Mouse (Mus musculus) small intestine, adult 2 months (tissue): ENCODE measurements around the gene Actr3b.

Source experiments
- CTCF ChIP-seq: fragments of 200-500 bp; IDR thresholded peaks from 2 replicates; pipeline ENCODE4 v1.5.1; 2012; ENCODE audit warnings: low read depth, mild to moderate bottlenecking, control low read depth, inconsistent platforms, low read length, moderate library complexity, mixed read lengths; ENCODE audit not compliant: insufficient replicate concordance, insufficient read length; ENCODE audit errors: extremely low read depth
- POLR2A ChIP-seq: fragments of 200-500 bp; IDR thresholded peaks from 2 replicates; pipeline ENCODE4 v1.6.1; 2012; ENCODE audit warnings: low read depth, mild to moderate bottlenecking, control low read depth, inconsistent platforms, low read length, moderate library complexity

DNA sequence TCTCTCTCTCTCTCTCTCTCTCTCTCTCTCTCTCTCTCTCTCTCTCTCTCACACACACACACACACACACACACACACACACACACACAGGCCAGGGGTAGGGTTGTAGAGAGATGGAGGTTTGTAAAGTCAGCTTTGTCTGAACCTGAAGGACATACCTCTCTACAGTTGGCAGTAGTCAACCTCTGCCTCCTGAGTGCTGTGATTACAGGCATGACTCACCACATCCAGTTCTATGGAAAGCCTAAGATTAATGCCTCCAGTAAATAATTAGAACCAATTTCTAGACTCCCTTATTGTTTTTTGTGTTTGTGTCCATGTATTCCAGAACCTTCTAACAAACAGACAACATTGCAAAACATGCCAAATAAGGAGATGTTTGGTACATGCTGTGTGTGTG is 11.9 kb upstream of the Actr3b start:
- TF ChIP-seq POLR2A (no peak), CTCF (no peak)
